Mouse (Mus musculus) embryonic facial prominence, embryonic 11.5 days (tissue): ENCODE data around the gene Cacna1c. TPM values are rescaled to one million over a fixed set of nuclear protein-coding genes. Genes with fewer than 3 reads are reported as not detected.

Experiments
- ATAC-seq: fragments of 200-750 bp; cut with Nextera tagmentation; replicated peaks from 2 replicates; pipeline ENCODE4 v1.8.0; 2017; ENCODE audit warnings: low read depth; ENCODE audit not compliant: insufficient number of reproducible peaks, low FRiP score, low TSS enrichment
- DNase-seq: peaks from one replicate; pipeline ENCODE4 v3.0.0-alpha.2; 2015; ENCODE audit warnings: low spot score
- H3K27ac ChIP-seq: fragments of 300-500 bp; sonication (generic); replicated peaks from 2 replicates; pipeline ENCODE4 v1.5.1; 2014; ENCODE audit warnings: mild to moderate bottlenecking, low read depth, low read length, control low read depth
- H3K27me3 ChIP-seq: fragments of 300-500 bp; sonication (generic); 2 replicates; pipeline ENCODE4 v1.6.1; 2014; ENCODE audit warnings: mild to moderate bottlenecking, low read length, moderate library complexity, mixed read lengths; ENCODE audit not compliant: control insufficient read depth, insufficient read depth
- H3K36me3 ChIP-seq: fragments of 300-500 bp; sonication (generic); replicated peaks from 2 replicates; pipeline ENCODE4 v1.6.1; 2014; ENCODE audit warnings: low read depth, mild to moderate bottlenecking, low read length, moderate library complexity, mixed read lengths; ENCODE audit not compliant: control insufficient read depth, insufficient read depth
- H3K4me1 ChIP-seq: fragments of 300-500 bp; sonication (generic); 2 replicates; pipeline ENCODE4 v1.6.1; 2014; ENCODE audit warnings: low read length, mixed read lengths; ENCODE audit not compliant: control insufficient read depth, insufficient read depth
- H3K4me2 ChIP-seq: fragments of 300-500 bp; sonication (generic); 2 replicates; pipeline ENCODE4 v1.6.1; 2014; ENCODE audit warnings: low read depth, mild to moderate bottlenecking, control low read depth, low read length, moderate library complexity
- H3K4me3 ChIP-seq: fragments of 300-500 bp; sonication (generic); 2 replicates; pipeline ENCODE4 v1.5.1; 2014; ENCODE audit warnings: low read depth, low read length, control low read depth
- H3K9ac ChIP-seq: fragments of 300-500 bp; sonication (generic); replicated peaks from 2 replicates; pipeline ENCODE4 v1.6.1; 2014; ENCODE audit warnings: mild to moderate bottlenecking, control low read depth, low read length
- H3K9me3 ChIP-seq: fragments of 300-500 bp; sonication (generic); replicated peaks from 2 replicates; pipeline ENCODE4 v1.6.1; 2016; ENCODE audit warnings: mild to moderate bottlenecking, low read length, inconsistent platforms, mixed read lengths; ENCODE audit not compliant: control insufficient read depth
- WGBS: fragments of 180-500 bp; shearing (Covaris S2); extraction: QIAGEN DNeasy Blood & Tissue Kit; methylation state at CpG from one replicate; pipeline ENCODE4 v1.1.7; 2014; 5-methylcytosine and 5-hydroxymethylcytosine counted together
- polyA plus RNA-seq: library from polyadenylated mRNA; unstranded; fragments of >200 nt; fragmentation: Nextera tagmentation; extraction: Ambion mirVana; gene quantifications from 2 replicates; pipeline ENCODE4 v1.2.1, GENCODE M21; 2014

Gene Cacna1c
- polyA plus RNA-seq, 1 experiment from 2014 or later: 4.3 TPM

- H3K4me1 ChIP-seq: no peaks in the 10 kb centered on the region
- no peak overlapping the region for H3K4me3 ChIP-seq
- no peaks in the 10 kb centered on the region for H3K36me3 ChIP-seq
- H3K27ac ChIP-seq: no peak overlapping the region
- no peak for ATAC-seq
- H3K27me3 ChIP-seq: no peaks in the 10 kb centered on the region
- DNase-seq: no peak
- WGBS: 39% methylated on average over 1 of the region's 1 CpGs
- H3K9me3 ChIP-seq: no peaks in the 10 kb centered on the region
- no peak overlapping the region for H3K9ac ChIP-seq
- no peak overlapping the region for H3K4me2 ChIP-seq
Observed at GRCm38 (mm10) chr6:118858431-118858830, 337.8 kb downstream of the Cacna1c start.

- WGBS: 79% methylated on average over 6 of the region's 6 CpGs
- no peaks in the 10 kb centered on the region for H3K9me3 ChIP-seq
- H3K4me3 ChIP-seq: no peak overlapping the region
- no peak overlapping the region for H3K9ac ChIP-seq
- ATAC-seq (no peak), DNase-seq (no peak)
- no peaks in the 10 kb centered on the region for H3K36me3 ChIP-seq
- no peak overlapping the region for H3K4me2 ChIP-seq
- H3K27me3 ChIP-seq: no peaks in the 10 kb centered on the region
- H3K27ac ChIP-seq: no peak overlapping the region
- no peaks in the 10 kb centered on the region for H3K4me1 ChIP-seq
Observed at GRCm38 (mm10) chr6:118852131-118852530, 344.1 kb downstream of the Cacna1c start.

- no peak for DNase-seq
- no peak overlapping the region for H3K27ac ChIP-seq
- WGBS: 96% methylated on average over 3 of the region's 3 CpGs
Observed at GRCm38 (mm10) chr6:118851086-118851485, 345.1 kb downstream of the Cacna1c start.

GRCm38 (mm10) chr6:118848640-118849039 is 347.6 kb downstream of the Cacna1c start:
- H3K4me3 ChIP-seq: no peak overlapping the region
- WGBS: 83% methylated on average over 2 of the region's 2 CpGs
- no peak for DNase-seq

More at GRCm38 (mm10) chr6:118851086-118851485, 345.1 kb downstream of the Cacna1c start:
- Histone ChIP-seq H3K4me2 (no peak overlapping the region), H3K36me3 (no peaks in the 10 kb centered on the region), H3K4me3 (no peak overlapping the region), H3K9me3 (no peaks in the 10 kb centered on the region), H3K4me1 (no peaks in the 10 kb centered on the region), H3K9ac (no peak overlapping the region), H3K27me3 (no peaks in the 10 kb centered on the region)
- ATAC-seq: no peak

GRCm38 (mm10) chr6:118847751-118848150 is 348.5 kb downstream of the Cacna1c start:
- Histone ChIP-seq H3K27me3 (no peaks in the 10 kb centered on the region), H3K4me1 (no peaks in the 10 kb centered on the region), H3K4me2 (no peak overlapping the region), H3K36me3 (no peaks in the 10 kb centered on the region), H3K4me3 (no peak overlapping the region), H3K27ac (no peak overlapping the region), H3K9ac (no peak overlapping the region), H3K9me3 (no peaks in the 10 kb centered on the region)
- 89% methylated on average over 13 of the region's 13 CpGs for WGBS
- ATAC-seq (no peak), DNase-seq (no peak)

More at GRCm38 (mm10) chr6:118848640-118849039, 347.6 kb downstream of the Cacna1c start:
- no peak for ATAC-seq
- Histone ChIP-seq H3K27me3 (no peaks in the 10 kb centered on the region), H3K4me1 (no peaks in the 10 kb centered on the region), H3K36me3 (no peaks in the 10 kb centered on the region), H3K4me2 (no peak overlapping the region), H3K9me3 (no peaks in the 10 kb centered on the region), H3K9ac (no peak overlapping the region), H3K27ac (no peak overlapping the region)

- ATAC-seq: 0 out of 2 replicates have a peak, but pooled peaks have one; percentile 48
- DNase-seq: peak; percentile 10
Observed at GRCm38 (mm10) chr6:118845829-118846228, 350.4 kb downstream of the Cacna1c start.

GRCm38 (mm10) chr6:118845180-118845579 is 351.0 kb downstream of the Cacna1c start:
- DNase-seq (no peak), ATAC-seq (no peak)
- H3K9ac ChIP-seq: no peak overlapping the region
- no peak overlapping the region for H3K4me3 ChIP-seq
- WGBS: 80% methylated on average over 6 of the region's 6 CpGs
- H3K4me2 ChIP-seq: no peak overlapping the region
- no peaks in the 10 kb centered on the region for H3K27me3 ChIP-seq
- H3K4me1 ChIP-seq: no peaks in the 10 kb centered on the region
- no peaks in the 10 kb centered on the region for H3K9me3 ChIP-seq
- H3K36me3 ChIP-seq: no peaks in the 10 kb centered on the region
- H3K27ac ChIP-seq: no peak overlapping the region

More at GRCm38 (mm10) chr6:118845829-118846228, 350.4 kb downstream of the Cacna1c start:
- H3K9me3 ChIP-seq: no peaks in the 10 kb centered on the region
- no peaks in the 10 kb centered on the region for H3K36me3 ChIP-seq
- no peak overlapping the region for H3K4me2 ChIP-seq
- WGBS: 26% methylated on average over 2 of the region's 2 CpGs
- H3K27ac ChIP-seq: no peak overlapping the region
- no peak overlapping the region for H3K4me3 ChIP-seq
- H3K4me1 ChIP-seq: no peaks in the 10 kb centered on the region
- no peak overlapping the region for H3K9ac ChIP-seq
- H3K27me3 ChIP-seq: no peaks in the 10 kb centered on the region

GRCm38 (mm10) chr6:118843566-118843965 is 352.7 kb downstream of the Cacna1c start:
- ATAC-seq (no peak), DNase-seq (no peak)
- WGBS: 87% methylated on average over 8 of the region's 8 CpGs
- Histone ChIP-seq H3K4me3 (no peak overlapping the region), H3K4me2 (no peak overlapping the region), H3K9ac (no peak overlapping the region), H3K4me1 (no peaks in the 10 kb centered on the region), H3K27me3 (no peaks in the 10 kb centered on the region), H3K36me3 (no peaks in the 10 kb centered on the region), H3K27ac (no peak overlapping the region), H3K9me3 (no peaks in the 10 kb centered on the region)
